Mouse (Mus musculus) adipocyte (in vitro differentiated cells): ENCODE data around the gene Vsx1.

Source experiments
- DNase-seq: peaks from one replicate; pipeline ENCODE4 v3.0.0-alpha.2; 2016; ENCODE audit warnings: low spot score

The Vsx1 gene

GRCm38 (mm10) chr2:150646411-150647121 is 42.6 kb downstream of the Vsx1 start:
- no peak for DNase-seq

GRCm38 (mm10) chr2:150645225-150645624 is 43.9 kb downstream of the Vsx1 start:
- DNase-seq, result no peak

GRCm38 (mm10) chr2:150643726-150644415 is 45.3 kb downstream of the Vsx1 start:
- no peak for DNase-seq

- DNase-seq, result peak; percentile 27
Measured at GRCm38 (mm10) chr2:150643166-150643565, 46.0 kb downstream of the Vsx1 start.

DNA sequence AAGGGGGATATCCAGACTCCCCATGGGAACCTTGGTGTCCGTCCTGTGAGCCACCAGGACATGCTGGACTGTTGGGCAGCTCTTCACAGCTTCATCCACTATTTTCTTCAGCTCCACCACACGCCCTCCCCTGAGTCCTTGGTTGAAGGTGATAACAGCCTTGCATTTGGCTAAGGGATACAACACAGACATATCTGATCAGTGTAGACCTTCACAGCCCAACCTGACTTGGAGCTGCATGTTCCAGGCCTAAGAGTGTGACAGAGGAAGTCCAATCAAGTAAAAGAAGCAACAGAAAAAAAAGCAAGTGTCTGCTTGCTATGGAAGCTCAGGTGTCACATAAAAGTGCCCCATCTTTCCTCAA is 50.8 kb downstream of the Vsx1 start:
- no peak for DNase-seq

GRCm38 (mm10) chr2:150637702-150638369 is 51.3 kb downstream of the Vsx1 start:
- no peak for DNase-seq

DNA sequence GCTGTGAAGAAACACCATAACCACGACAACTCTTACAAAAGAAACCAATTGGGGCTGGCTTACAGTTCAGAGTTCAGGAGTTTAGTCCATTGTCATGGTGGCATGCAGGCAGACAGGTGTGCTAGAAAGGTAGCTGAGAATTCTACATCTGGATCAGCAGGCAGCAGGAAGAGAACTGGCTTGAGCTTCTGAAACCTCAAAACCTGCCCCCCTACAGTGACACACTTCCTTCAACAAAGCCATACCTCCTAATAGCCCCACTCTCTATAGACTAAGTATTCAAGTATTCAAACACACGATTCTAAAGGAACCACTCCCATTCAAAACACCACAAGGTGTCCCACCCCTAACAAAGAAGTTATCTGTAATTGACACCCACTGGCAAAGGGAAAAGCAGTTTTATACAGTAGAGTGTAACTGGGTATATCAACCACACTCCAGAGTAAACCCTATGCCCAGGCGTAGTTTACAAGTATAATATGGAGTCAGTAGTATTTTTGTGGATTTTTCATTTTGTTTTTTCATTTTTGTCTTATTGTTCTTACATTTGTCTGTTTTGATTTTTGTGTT is 53.2 kb downstream of the Vsx1 start:
- no peak for DNase-seq
